Mouse (Mus musculus) gastrocnemius, adult 2 months (tissue): Measurements from ENCODE around the gene Magi2. TPM values are rescaled to one million over a fixed set of nuclear protein-coding genes. Genes with fewer than 3 reads are reported as not detected.
"Not testable (repeated sequence)": the region's sequence is repeated elsewhere in the genome, so short reads cannot be mapped to it uniquely, and the experiment has no call there.

Experiments used
- DNase-seq: peaks from one replicate; pipeline ENCODE4 v3.0.0; 2022
- H3K27ac ChIP-seq: fragments of 200-600 bp; 2 replicates; pipeline ENCODE4 v1.8.1; 2022; ENCODE audit warnings: mild to moderate bottlenecking
- H3K4me3 ChIP-seq: fragments of 200-600 bp; 2 replicates; pipeline ENCODE4 v1.8.1; 2022; ENCODE audit warnings: mild to moderate bottlenecking, moderate library complexity
- CTCF ChIP-seq: fragments of 200-600 bp; IDR thresholded peaks from 2 replicates; pipeline ENCODE4 v1.8.1; 2022; ENCODE audit warnings: antibody characterized with exemption, mild to moderate bottlenecking, moderate library complexity
- intact Hi-C: fragments of 180-260 bp; cut with DNase I; formaldehyde crosslinking; loops from one replicate; pipeline ENCODE4 v1.15.1; 2025
- total RNA-seq, 2 experiments: library from RNA; stranded (reverse); gene quantifications; 2 replicates each; pipeline ENCODE4 v1.2.3; 2021

Gene Magi2
- total RNA-seq, 2 experiments from 2014 or later = 0.98 to 1.6 TPM

DNA sequence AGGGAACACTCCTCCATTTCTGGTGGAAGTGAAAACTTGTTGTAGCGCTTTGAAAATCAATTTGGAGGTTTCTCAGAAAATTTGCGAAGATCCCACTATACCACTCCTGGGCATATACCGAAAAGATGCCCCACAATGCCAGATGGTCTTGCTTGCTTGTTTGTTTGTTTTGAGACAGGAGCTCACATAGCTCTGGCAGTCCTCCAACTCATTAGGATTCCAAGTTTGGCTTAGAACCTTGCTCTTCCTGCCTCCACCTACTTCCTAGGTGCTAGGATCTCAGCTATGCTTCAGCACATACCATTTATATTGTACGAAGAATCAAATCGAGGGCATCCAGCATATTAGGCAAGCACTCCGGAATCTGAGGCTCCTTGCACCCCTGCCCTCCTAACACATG is 79.8 kb downstream of the Magi2 start:
- intact Hi-C loops = no loop called here
- TF ChIP-seq CTCF = no peak
- Histone ChIP-seq H3K27ac (no peak overlapping the region), H3K4me3 (no peak overlapping the region)
- DNase-seq = no peak

- intact Hi-C loops = no loop called here
- no peak for TF ChIP-seq CTCF
- Histone ChIP-seq H3K27ac (no peak overlapping the region), H3K4me3 (no peak overlapping the region)
- no peak for DNase-seq
These were observed 83.0 kb downstream of the Magi2 start for GRCm38 (mm10) chr5:19309870-19310269.

DNA sequence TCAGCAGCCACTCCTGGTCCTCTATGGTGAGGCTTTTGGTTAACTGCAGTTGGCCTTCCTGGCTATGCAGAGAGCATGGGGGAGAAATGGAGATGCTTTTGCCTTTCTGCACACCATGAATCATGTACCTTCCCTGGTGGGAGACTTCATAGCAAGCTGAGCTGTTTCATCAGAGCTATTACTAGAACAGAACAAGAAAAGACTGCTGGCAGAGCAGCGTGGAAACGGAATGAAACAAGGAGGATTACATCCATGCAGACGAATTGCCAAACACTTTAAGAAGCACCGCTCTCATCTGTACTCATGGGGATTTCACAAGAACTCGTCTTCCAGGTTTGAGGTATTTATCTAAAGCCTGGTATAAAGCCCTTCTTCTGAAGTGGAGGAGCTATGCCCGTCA is 95.7 kb downstream of the Magi2 start:
- no peak for TF ChIP-seq CTCF

GRCm38 (mm10) chr5:19337561-19337960 is 110.7 kb downstream of the Magi2 start:
- H3K27ac ChIP-seq = no peak overlapping the region
- DNase-seq = no peak
- no peak for TF ChIP-seq CTCF
- no peak overlapping the region for H3K4me3 ChIP-seq
- intact Hi-C loops = no loop called here

More for the DNA sequence above, 95.7 kb downstream of the Magi2 start:
- DNase-seq = no peak
- Histone ChIP-seq H3K27ac (no peak overlapping the region), H3K4me3 (no peak overlapping the region)
- intact Hi-C loops = no loop called here

GRCm38 (mm10) chr5:19368175-19368574 is 141.3 kb downstream of the Magi2 start:
- DNase-seq = no peak
- intact Hi-C loops = no loop called here
- H3K27ac ChIP-seq = no peak overlapping the region
- no peak for TF ChIP-seq CTCF
- no peak overlapping the region for H3K4me3 ChIP-seq

DNA sequence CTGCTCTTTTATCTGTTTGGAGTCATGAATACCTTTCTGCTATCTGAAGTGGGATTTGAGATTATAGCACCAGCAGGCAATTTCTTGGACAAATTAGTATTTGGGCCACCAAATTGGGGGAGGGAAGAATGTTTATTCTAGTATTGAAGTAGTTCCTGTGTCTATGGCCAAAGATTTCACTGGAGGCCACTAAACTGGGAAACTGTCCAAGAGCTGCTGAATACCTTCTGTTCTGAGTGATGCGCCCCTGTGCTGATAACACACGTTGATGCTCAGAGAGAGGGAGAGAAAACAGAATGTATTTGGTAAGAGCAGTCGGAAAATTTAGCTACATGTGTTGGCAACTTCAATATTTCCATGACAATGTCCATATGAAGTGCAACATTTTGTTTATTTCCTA is 169.0 kb downstream of the Magi2 start:
- no peak overlapping the region for H3K4me3 ChIP-seq
- no peak overlapping the region for H3K27ac ChIP-seq
- intact Hi-C loops = loop anchor here (10.0 kb wide), 1 partner anchor 221 kb away; no protein-coding TSS in a partner anchor
- no peak for TF ChIP-seq CTCF
- no peak for DNase-seq

DNA sequence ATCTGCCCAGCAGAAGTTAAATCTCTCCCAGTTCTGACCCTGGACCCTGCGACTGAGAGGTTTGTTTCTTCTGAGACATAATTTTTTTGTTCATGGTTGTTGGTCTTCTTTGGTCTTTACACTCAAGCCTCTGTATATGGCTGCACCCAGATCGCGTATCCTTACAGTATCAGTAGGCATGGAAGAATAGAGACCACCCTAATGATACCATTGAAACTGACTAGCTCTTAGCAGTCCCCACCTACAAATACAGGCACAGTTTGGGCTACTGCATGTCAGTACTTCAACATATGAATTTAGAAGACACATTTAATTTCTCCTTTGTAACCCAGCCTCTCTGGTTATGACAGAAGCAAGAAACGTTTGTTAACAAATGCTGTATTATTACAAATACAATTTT is 173.5 kb downstream of the Magi2 start:
- no peak for DNase-seq
- Histone ChIP-seq H3K4me3 (no peak overlapping the region), H3K27ac (no peak overlapping the region)
- TF ChIP-seq CTCF = no peak
- intact Hi-C loops = no loop called here

DNA sequence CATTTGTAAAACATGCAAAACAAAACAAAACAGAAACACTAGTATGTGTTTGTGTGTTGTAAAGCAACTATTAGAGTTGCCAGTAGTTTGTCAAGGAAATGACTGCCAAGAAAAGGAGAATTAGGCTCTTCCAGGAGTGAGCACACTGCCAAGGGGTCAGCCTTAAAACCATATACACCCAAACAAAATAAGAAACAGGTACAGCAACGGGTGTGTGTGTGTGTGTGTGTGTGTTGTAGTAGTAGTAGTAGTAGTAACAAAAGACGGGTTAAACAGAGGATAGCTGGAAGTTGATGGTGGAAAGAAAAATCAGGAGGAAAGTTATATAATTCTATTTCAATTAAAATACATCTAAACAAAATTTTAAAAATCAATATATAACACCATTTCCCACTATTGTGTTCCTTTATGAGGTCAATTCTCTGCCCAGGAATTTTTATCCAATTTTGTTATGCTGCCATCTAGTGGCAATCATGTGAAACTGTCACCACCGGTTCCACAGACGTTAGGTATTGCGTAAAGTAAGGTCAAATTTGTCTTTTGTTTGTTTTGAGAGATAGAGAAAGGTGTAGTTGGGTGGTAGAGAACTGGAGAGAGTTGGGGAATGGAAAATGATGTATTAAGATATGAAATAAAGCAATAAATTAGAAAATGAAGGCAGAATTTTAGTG is 174.0 kb downstream of the Magi2 start:
- Histone ChIP-seq H3K4me3 (no peak overlapping the region), H3K27ac (no peak overlapping the region)
- DNase-seq = no peak
- intact Hi-C loops = no loop called here
- peak; percentile 77 for TF ChIP-seq CTCF

DNA sequence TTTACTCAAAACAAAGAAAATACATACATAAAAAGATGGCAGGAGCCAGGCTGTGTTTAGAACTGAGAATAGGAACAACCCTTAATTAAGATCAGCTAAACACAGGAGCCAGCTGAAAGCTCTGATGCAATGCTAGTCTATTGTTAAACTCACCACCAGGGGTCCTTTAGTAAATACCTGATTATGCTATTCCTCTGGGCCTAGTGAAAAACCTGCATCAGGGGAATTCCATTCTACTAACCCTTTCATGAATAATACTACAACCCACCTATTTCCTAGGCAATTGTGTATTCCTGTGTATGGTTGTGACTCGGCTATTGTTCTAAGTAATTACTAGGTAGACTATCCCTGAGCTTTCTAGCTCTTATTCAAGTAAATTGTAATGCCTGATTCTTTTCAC is 177.4 kb downstream of the Magi2 start:
- DNase-seq, intact Hi-C loops, H3K4me3 ChIP-seq, H3K27ac ChIP-seq: not testable (repeated sequence)

GRCm38 (mm10) chr5:19414556-19414955 is 187.7 kb downstream of the Magi2 start:
- no peak for TF ChIP-seq CTCF
- intact Hi-C loops = no loop called here

DNA sequence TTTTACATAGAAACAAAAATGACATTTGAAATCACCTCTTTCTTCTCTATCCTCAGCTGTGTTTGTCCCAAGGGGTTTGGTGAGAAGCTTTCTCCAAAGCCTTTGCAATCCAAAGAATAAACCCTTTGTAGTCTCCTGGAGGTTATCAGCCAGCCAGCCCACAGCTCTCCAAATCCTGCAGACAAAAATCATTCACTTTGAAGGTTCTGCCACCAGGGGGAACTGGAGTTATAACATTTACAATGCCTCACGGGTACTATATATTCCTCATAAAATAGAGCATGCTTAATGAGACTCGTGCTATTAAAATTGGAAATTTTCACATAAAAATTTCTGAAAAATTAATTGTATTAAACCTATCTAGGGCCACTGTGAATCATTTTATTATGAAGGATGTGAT is 202.5 kb downstream of the Magi2 start:
- no peak overlapping the region for H3K27ac ChIP-seq
- intact Hi-C loops = no loop called here
- no peak for DNase-seq
- H3K4me3 ChIP-seq = no peak overlapping the region
- peak; percentile 45 for TF ChIP-seq CTCF

More at GRCm38 (mm10) chr5:19414556-19414955, 187.7 kb downstream of the Magi2 start:
- Histone ChIP-seq H3K4me3 (no peak overlapping the region), H3K27ac (no peak overlapping the region)
- no peak for DNase-seq

- Histone ChIP-seq H3K27ac (no peak overlapping the region), H3K4me3 (no peak overlapping the region)
- DNase-seq = no peak
- TF ChIP-seq CTCF = no peak
- intact Hi-C loops = no loop called here
These were observed 235.7 kb downstream of the Magi2 start for GRCm38 (mm10) chr5:19462541-19462940.

GRCm38 (mm10) chr5:19465383-19465782 is 238.5 kb downstream of the Magi2 start:
- no peak for DNase-seq
- Histone ChIP-seq H3K27ac (no peak overlapping the region), H3K4me3 (no peak overlapping the region)
- intact Hi-C loops = no loop called here
- TF ChIP-seq CTCF = no peak

- Histone ChIP-seq H3K27ac (no peak overlapping the region), H3K4me3 (no peak overlapping the region)
- intact Hi-C loops = no loop called here
- no peak for DNase-seq
- TF ChIP-seq CTCF = no peak
These were observed 246.1 kb downstream of the Magi2 start for GRCm38 (mm10) chr5:19472851-19473439.
